Mouse (Mus musculus) liver, embryonic 13.5 days (tissue): ENCODE data around the gene Ddb1. TPM values are rescaled to one million over a fixed set of nuclear protein-coding genes. Genes with fewer than 3 reads are reported as not detected.
A peak's percentile ranks its signal among the peaks of the same experiment; 100 is the strongest.

ENCODE experiments used
- ATAC-seq: fragments of 200-750 bp; cut with Nextera tagmentation; 2 replicates; pipeline ENCODE4 v1.8.0; 2017; ENCODE audit warnings: low read depth, mild to moderate bottlenecking, moderate number of reproducible peaks, moderate library complexity
- DNase-seq: peaks from one replicate; pipeline ENCODE4 v3.0.0; 2022
- H3K27ac ChIP-seq: fragments of 300-500 bp; sonication (generic); 2 replicates; pipeline ENCODE4 v1.5.1; 2015; ENCODE audit warnings: moderate library complexity, mild to moderate bottlenecking, inconsistent platforms
- H3K27me3 ChIP-seq: fragments of 300-500 bp; sonication (generic); 2 replicates; pipeline ENCODE4 v1.6.1; 2015; ENCODE audit warnings: mild to moderate bottlenecking, inconsistent platforms
- H3K36me3 ChIP-seq: fragments of 300-500 bp; sonication (generic); 2 replicates; pipeline ENCODE4 v1.6.1; 2015; ENCODE audit warnings: mild to moderate bottlenecking, inconsistent platforms
- H3K4me1 ChIP-seq: fragments of 300-500 bp; sonication (generic); replicated peaks from 2 replicates; pipeline ENCODE4 v1.6.1; 2015; ENCODE audit warnings: inconsistent platforms
- H3K4me2 ChIP-seq: fragments of 300-500 bp; sonication (generic); 2 replicates; pipeline ENCODE4 v1.6.1; 2015; ENCODE audit warnings: inconsistent platforms, mild to moderate bottlenecking, moderate library complexity
- H3K4me3 ChIP-seq: fragments of 300-500 bp; sonication (generic); replicated peaks from 2 replicates; pipeline ENCODE4 v1.5.1; 2015; ENCODE audit warnings: mild to moderate bottlenecking, inconsistent platforms
- H3K9ac ChIP-seq: fragments of 300-500 bp; sonication (generic); 2 replicates; pipeline ENCODE4 v1.6.1; 2015; ENCODE audit warnings: mild to moderate bottlenecking, inconsistent platforms
- H3K9me3 ChIP-seq: fragments of 300-500 bp; sonication (generic); replicated peaks from 2 replicates; pipeline ENCODE4 v1.6.1; 2016; ENCODE audit warnings: inconsistent platforms
- WGBS: fragments of 180-500 bp; shearing (Covaris S2); methylation state at CpG from one replicate; pipeline ENCODE4 v1.1.7; 2015; ENCODE audit not compliant: insufficient replicate concordance; 5-methylcytosine and 5-hydroxymethylcytosine counted together
- polyA plus RNA-seq: library from polyadenylated mRNA; unstranded; fragments of >200 nt; fragmentation: Nextera tagmentation; extraction: Ambion mirVana; gene quantifications from 2 replicates; pipeline ENCODE4 v1.2.1, GENCODE M21; 2015

The Ddb1 gene
- polyA plus RNA-seq, 1 experiment from 2014 or later: 156 TPM

- DNase-seq (no peak), ATAC-seq (peak; percentile 65)
- WGBS: 77% methylated on average over 6 of the region's 6 CpGs
- H3K4me3 ChIP-seq: no peak overlapping the region
- H3K9me3 ChIP-seq: no peaks in the 10 kb centered on the region
- no peaks in the 10 kb centered on the region for H3K27me3 ChIP-seq
- peaks cover 50% of the 10 kb centered on the region for H3K36me3 ChIP-seq
- peak overlapping the region; percentile 30; the same call in 1 of the 2 replicates for H3K27ac ChIP-seq
- peaks cover 14% of the 10 kb centered on the region; the same call in 1 of the 2 replicates for H3K4me1 ChIP-seq
- no peak overlapping the region for H3K9ac ChIP-seq
- H3K4me2 ChIP-seq: no peak overlapping the region
Measured at GRCm38 (mm10) chr19:10591659-10592377, 13.3 kb upstream of the Ddb1 start.

- peaks cover 16% of the 10 kb centered on the region for H3K4me1 ChIP-seq
- no peak overlapping the region for H3K27ac ChIP-seq
- H3K9me3 ChIP-seq: no peaks in the 10 kb centered on the region
- H3K4me3 ChIP-seq: no peak overlapping the region
- H3K9ac ChIP-seq: no peak overlapping the region
- H3K4me2 ChIP-seq: no peak overlapping the region
- H3K36me3 ChIP-seq: peaks cover 51% of the 10 kb centered on the region
- DNase-seq (peak; percentile 15), ATAC-seq (no peak)
- WGBS: 24% methylated on average over 3 of the region's 3 CpGs
- no peaks in the 10 kb centered on the region for H3K27me3 ChIP-seq
Measured at GRCm38 (mm10) chr19:10598188-10598587, 6.9 kb upstream of the Ddb1 start.

DNA sequence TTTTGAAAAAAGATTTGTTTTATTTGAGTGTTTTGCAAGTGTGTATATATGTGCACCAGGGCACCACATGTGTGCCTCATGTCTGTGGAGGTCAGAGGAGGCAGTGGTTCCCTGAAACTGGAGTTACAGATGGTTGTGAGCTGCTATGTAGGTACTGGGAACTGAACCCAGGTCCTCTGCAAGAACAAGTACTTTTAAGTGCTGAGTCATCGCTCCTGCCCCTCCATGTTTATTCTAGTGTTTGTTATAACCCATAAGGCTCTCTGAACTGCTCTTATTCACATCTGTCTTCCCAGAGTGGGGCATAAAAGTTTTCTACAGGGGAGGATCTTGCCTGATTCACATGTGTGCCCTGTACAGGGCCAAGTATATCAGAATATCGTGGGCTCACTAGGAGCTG lies 5.5 kb upstream of the Ddb1 start:
- Histone ChIP-seq H3K4me2 (no peak overlapping the region), H3K36me3 (peaks cover 36% of the 10 kb centered on the region), H3K27me3 (no peaks in the 10 kb centered on the region), H3K9ac (no peak overlapping the region), H3K27ac (peak overlapping the region; percentile 15; the same call in 1 of the 2 replicates), H3K4me3 (no peak overlapping the region), H3K9me3 (no peaks in the 10 kb centered on the region), H3K4me1 (peaks cover 31% of the 10 kb centered on the region)
- no peak for DNase-seq
- 84% methylated on average over 2 of the region's 2 CpGs for WGBS
- ATAC-seq: no peak

- Histone ChIP-seq H3K9me3 (no peaks in the 10 kb centered on the region), H3K4me3 (peak overlapping the region; percentile 19), H3K27ac (peak overlapping the region; percentile 78), H3K4me1 (peaks cover 44% of the 10 kb centered on the region), H3K4me2 (peak overlapping the region; percentile 49), H3K27me3 (no peaks in the 10 kb centered on the region), H3K9ac (peak overlapping the region; percentile 56), H3K36me3 (peaks cover 25% of the 10 kb centered on the region)
- 27% methylated on average over 6 of the region's 6 CpGs for WGBS
- no peak for ATAC-seq
- DNase-seq: no peak
Measured at GRCm38 (mm10) chr19:10602247-10602769, 2.8 kb upstream of the Ddb1 start.

- ATAC-seq (no peak), DNase-seq (peak; percentile 72)
- WGBS: under 1% methylated on average over 9 of the region's 9 CpGs
Measured at GRCm38 (mm10) chr19:10602787-10603186, 2.3 kb upstream of the Ddb1 start.

DNA sequence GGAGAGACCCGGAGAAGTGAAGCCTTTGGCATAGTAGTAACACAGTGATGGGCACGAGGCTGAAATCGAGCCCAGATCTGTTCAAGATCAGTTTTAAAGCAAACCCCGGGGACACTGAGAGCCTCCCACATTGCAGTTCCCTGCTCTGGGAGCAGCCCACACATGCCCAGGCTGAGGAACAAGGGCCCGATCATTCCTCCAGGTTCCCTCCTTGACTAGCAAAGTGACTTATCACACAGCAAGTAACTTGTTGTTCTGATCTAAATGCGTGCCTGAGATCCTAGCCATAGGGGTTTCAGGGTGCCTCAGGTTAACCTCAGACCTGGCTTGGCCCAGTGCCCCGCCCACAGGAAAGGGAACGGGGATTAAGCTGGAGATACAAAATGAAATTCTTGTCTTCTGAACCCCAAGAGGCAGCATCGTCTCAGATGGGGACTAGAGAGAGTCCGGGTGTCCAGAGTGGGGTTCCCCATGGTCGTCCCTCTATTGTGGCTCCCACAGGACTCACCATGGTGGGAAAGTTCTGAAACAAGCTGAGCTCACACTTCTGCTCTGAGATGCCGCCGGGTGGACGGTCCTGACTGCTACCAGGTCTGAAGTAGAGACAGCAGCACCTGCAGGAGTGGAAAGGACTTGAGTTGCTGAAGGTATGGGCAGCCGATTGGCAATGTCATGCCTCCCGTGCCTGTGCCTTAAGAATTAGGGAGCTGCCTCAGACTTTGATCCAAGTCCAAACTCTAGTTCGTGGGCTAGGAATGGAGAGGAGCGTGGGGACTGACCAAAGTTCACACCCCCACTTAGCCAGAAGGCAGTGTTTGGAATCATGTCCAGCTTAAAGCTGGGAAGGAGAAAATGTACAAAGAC lies 1.2 kb upstream of the Ddb1 start:
- Histone ChIP-seq H3K9ac (peak overlapping the region; percentile 82), H3K4me3 (0 out of 2 replicates have a peak overlapping the region, but pooled peaks have one; percentile 97), H3K4me2 (peak overlapping the region; percentile 82), H3K4me1 (peaks cover 58% of the 10 kb centered on the region), H3K36me3 (peaks cover 37% of the 10 kb centered on the region), H3K27ac (peak overlapping the region; percentile 92), H3K9me3 (no peaks in the 10 kb centered on the region), H3K27me3 (no peaks in the 10 kb centered on the region)
- 70% methylated on average over 18 of the region's 18 CpGs for WGBS
- ATAC-seq (no peak), DNase-seq (no peak)

More at GRCm38 (mm10) chr19:10602787-10603186, 2.3 kb upstream of the Ddb1 start:
- Histone ChIP-seq H3K27ac (peak overlapping the region; percentile 92), H3K4me2 (peak overlapping the region; percentile 82), H3K4me1 (peaks cover 49% of the 10 kb centered on the region), H3K4me3 (peak overlapping the region; percentile 19), H3K36me3 (peaks cover 30% of the 10 kb centered on the region), H3K9ac (peak overlapping the region; percentile 82), H3K27me3 (no peaks in the 10 kb centered on the region), H3K9me3 (no peaks in the 10 kb centered on the region)

GRCm38 (mm10) chr19:10604534-10604933 lies 593 bp upstream of the Ddb1 start:
- 44% methylated on average over 3 of the region's 3 CpGs for WGBS
- peak overlapping the region; percentile 92 for H3K27ac ChIP-seq
- H3K4me2 ChIP-seq: peak overlapping the region; percentile 82
- no peaks in the 10 kb centered on the region for H3K9me3 ChIP-seq
- no peaks in the 10 kb centered on the region for H3K27me3 ChIP-seq
- H3K4me3 ChIP-seq: peak overlapping the region; percentile 97
- peaks cover 37% of the 10 kb centered on the region for H3K36me3 ChIP-seq
- DNase-seq: no peak
- H3K4me1 ChIP-seq: peaks cover 58% of the 10 kb centered on the region
- peak overlapping the region; percentile 82 for H3K9ac ChIP-seq
- ATAC-seq: no peak

GRCm38 (mm10) chr19:10605901-10606622 lies 935 bp downstream of the Ddb1 start:
- H3K9me3 ChIP-seq: no peaks in the 10 kb centered on the region
- ATAC-seq (peak; percentile 27), DNase-seq (peak; percentile 38)
- H3K4me3 ChIP-seq: peak overlapping the region; percentile 97
- peaks cover 57% of the 10 kb centered on the region for H3K4me1 ChIP-seq
- H3K36me3 ChIP-seq: peaks cover 42% of the 10 kb centered on the region
- WGBS: 2% methylated on average over 20 of the region's 20 CpGs
- peak overlapping the region; percentile 97 for H3K9ac ChIP-seq
- H3K27ac ChIP-seq: peak overlapping the region; percentile 96
- H3K27me3 ChIP-seq: no peaks in the 10 kb centered on the region
- H3K4me2 ChIP-seq: peak overlapping the region; percentile 82

- peaks cover 69% of the 10 kb centered on the region for H3K36me3 ChIP-seq
- H3K9ac ChIP-seq: no peak overlapping the region
- H3K27me3 ChIP-seq: no peaks in the 10 kb centered on the region
- no peak overlapping the region for H3K4me2 ChIP-seq
- ATAC-seq: no peak
- peaks cover 36% of the 10 kb centered on the region for H3K4me1 ChIP-seq
- H3K9me3 ChIP-seq: no peaks in the 10 kb centered on the region
- H3K27ac ChIP-seq: no peak overlapping the region
- no peak overlapping the region for H3K4me3 ChIP-seq
- WGBS: 90% methylated on average over 5 of the region's 5 CpGs
- DNase-seq: no peak
Measured at GRCm38 (mm10) chr19:10608573-10609240, 3.6 kb downstream of the Ddb1 start.

DNA sequence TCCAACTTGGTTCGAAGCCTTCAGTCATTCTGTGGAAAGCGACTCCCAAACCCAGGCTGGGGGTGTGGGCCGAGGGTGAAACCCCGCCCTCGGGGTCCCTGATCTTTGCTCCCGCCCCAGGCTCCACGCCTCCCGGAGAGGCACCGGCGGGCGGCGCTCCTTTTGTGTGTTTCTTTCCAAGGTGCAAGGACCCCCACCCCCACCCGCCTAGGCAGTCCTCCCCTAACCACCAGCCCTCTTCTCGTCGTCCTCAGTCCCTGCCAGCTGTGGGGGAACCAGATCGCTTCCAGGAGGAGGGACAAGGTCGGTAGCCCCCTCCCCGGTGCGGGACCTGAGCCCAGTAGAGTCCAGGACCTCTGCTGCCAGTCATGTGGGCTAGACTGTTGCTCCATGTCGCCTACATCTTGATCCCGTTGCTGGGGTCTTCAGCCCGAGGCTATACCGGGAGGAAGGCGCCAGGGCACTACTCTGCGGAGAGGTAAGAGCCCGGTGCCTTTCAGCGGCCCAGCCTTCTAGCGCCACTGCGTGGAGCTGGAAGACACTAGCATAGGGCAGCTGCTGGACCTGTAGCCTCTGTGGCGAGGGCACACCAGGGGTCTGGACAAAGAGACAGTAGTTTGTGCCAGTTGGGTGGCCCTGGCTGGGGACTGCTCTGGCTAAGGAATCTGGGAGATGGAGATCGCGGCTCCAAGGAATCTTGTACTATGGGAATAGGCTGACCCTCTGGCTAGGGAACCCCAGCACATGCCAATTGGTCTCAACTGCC lies 29.2 kb downstream of the Ddb1 start, which contains the start of gene Vwce:
Gene Vwce, plus strand, starts transcription at position 108 of the 766 bp plus-strand sequence.
- peak within 1 kb of the TSS; percentile 78 for H3K27ac ChIP-seq
- no peaks in the 10 kb centered on the region for H3K9me3 ChIP-seq
- no peaks in the 10 kb centered on the region for H3K27me3 ChIP-seq
- ATAC-seq (peak; percentile 87), DNase-seq (peak; percentile 62)
- peak within 1 kb of the TSS; percentile 65 for H3K4me3 ChIP-seq
- 2% methylated on average over 32 of the region's 32 CpGs for WGBS
- peak within 1 kb of the TSS; percentile 81 for H3K9ac ChIP-seq
- peaks cover 53% of the 10 kb centered on the region for H3K4me1 ChIP-seq
- H3K36me3 ChIP-seq: peaks cover 27% of the 10 kb centered on the region
- peak within 1 kb of the TSS; percentile 94 for H3K4me2 ChIP-seq
